Mouse (Mus musculus): Measurements from ENCODE around the gene Emx1.

DNA sequence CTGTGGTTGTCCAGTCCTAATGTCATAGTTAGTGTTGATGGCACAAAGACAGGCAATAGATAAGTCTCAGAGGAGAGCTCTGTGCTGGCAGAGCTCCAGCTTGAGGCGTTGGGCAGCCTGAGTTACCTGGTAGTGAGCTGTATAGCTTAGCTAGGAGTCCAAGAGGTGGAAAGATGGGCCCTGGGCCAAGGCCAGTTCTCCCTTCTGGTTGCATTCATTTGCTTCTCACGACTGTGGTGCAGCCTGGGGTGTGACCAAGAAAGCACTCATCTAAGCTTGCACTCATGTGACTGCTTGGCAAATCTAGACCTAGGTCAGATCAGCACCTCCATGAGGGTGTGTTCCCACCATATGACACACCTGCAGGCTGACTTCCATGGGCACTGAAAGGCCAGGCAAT, 10.7 kb downstream of the Emx1 start:
- TF ChIP-seq GATA1 (IDR thresholded peaks at IDR 0.05; ENCODE audit: borderline replicate concordance, low read length) (no peak), CTCF (IDR thresholded peaks at IDR 0.05; ENCODE audit: low read depth, low read length) (no peak)
